Mouse (Mus musculus) heart, postnatal 36 days (tissue): ENCODE measurements around the gene Lyst. TPM values are rescaled to one million over a fixed set of nuclear protein-coding genes. Genes with fewer than 3 reads are reported as not detected.
A peak's percentile ranks its signal among the peaks of the same experiment; 100 is the strongest.
"Not testable (repeated sequence)": the region's sequence is repeated elsewhere in the genome, so short reads cannot be mapped to it uniquely, and the experiment has no call there.

Experiments used
- DNase-seq, 2 experiments: peaks; one replicate each; pipeline ENCODE4 v3.0.0; 2021 to 2022
- intact Hi-C: fragments of 180-260 bp; cut with DNase I; formaldehyde crosslinking; loops from one replicate; pipeline ENCODE4 v1.15.1; 2025
- total RNA-seq, 2 experiments: library from RNA; stranded (reverse); gene quantifications; 2 replicates each; pipeline ENCODE4 v1.2.3; 2021

Gene Lyst
- total RNA-seq, 2 experiments from 2014 or later, result 7.4 to 13.1 TPM

DNA sequence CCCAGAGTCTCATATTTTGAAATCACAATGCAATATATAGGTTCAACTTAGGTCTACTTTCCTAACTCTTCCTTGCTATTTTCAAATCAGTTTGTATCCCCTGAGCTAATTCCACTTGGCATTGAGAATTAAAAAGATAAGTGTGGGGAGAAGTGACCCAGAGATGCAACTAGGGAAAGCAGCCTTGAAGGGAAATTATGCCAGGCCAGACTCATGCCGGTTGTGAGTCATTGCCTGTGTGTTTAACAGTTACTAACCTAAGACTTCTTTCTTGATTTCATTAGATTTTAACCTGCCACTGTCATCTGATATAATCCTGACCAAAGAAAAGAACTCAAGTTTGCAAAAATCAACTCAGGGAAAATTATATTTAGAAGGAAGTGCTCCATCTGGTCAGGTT is 43.5 kb downstream of the Lyst start:
- intact Hi-C loops, result no loop called here
- no peak for DNase-seq

- intact Hi-C loops, result no loop called here
- DNase-seq, result no peak
Observed at GRCm38 (mm10) chr13:13634706-13635105, 44.5 kb downstream of the Lyst start.

GRCm38 (mm10) chr13:13635224-13635623 is 45.0 kb downstream of the Lyst start:
- intact Hi-C loops, result no loop called here
- DNase-seq, result no peak

- intact Hi-C loops, result no loop called here
- no peak for DNase-seq
Observed at GRCm38 (mm10) chr13:13637577-13637976, 47.4 kb downstream of the Lyst start.

DNA sequence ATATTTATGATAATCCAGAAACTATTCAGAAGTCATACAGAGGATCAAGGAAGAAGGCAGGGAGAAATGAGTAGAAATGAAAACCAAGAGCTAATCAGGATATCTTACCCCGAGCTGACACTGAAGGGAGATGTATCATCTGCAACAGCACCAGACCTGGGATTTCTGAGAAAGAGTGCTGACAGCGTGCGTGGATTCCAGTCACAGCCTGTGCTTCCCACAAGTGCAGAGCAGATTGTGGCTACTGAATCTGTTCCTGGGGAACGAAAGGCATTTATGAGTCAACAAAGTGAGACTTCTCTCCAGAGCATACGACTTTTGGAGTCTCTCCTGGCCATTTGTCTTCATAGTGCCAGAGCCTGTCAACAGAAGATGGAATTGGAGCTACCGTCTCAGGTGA is 47.8 kb downstream of the Lyst start:
- intact Hi-C loops, result no loop called here
- no peak for DNase-seq

DNA sequence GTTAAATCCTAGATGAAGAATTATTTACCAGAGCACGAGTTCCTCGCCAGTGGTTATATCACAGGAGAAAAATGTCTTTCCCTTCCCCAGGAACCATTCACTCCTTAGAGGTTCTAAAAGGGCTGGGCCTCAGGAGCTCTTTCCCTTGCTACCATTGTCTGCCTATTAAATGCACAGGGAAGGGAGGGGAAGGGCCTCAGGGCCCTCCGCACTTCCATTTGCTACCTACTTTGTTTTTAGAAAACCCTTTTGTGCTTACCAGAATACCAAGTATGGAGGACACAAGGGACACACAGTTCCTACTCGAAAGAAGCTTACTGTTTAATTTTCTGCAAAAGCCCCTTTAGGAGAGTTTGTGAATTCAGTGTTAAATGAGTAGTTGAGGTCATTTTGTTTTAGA is 48.5 kb downstream of the Lyst start:
- intact Hi-C loops, result no loop called here
- no peak for DNase-seq

- DNase-seq, result no peak
- intact Hi-C loops, result no loop called here
Observed at GRCm38 (mm10) chr13:13647296-13647695, 57.1 kb downstream of the Lyst start.

- intact Hi-C loops, result no loop called here
- no peak for DNase-seq
Observed at GRCm38 (mm10) chr13:13655453-13655852, 65.3 kb downstream of the Lyst start.

GRCm38 (mm10) chr13:13666103-13666502 is 75.9 kb downstream of the Lyst start:
- intact Hi-C loops, DNase-seq: not testable (repeated sequence)

DNA sequence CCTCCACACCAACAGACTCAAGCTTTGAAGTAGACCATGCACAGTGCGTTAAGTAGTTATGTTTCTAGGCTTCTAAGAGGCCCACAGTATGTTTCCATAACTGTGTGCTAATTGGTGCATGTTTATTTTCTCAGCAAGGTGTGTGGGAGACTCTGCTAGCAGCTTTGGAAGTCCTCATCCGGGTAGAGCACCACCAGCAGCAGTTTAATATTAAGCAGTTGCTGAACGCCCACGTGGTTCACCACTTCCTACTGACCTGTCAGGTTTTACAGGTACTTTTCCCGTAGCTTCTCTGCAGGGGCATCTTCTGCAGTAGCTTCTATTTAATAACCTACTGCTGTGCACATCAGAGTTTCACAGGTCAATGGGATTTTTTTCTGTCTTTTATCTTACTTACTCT is 80.5 kb downstream of the Lyst start:
- intact Hi-C loops, result no loop called here
- no peak for DNase-seq

GRCm38 (mm10) chr13:13671585-13672328 is 81.6 kb downstream of the Lyst start:
- intact Hi-C loops, result no loop called here
- no peak for DNase-seq

DNA sequence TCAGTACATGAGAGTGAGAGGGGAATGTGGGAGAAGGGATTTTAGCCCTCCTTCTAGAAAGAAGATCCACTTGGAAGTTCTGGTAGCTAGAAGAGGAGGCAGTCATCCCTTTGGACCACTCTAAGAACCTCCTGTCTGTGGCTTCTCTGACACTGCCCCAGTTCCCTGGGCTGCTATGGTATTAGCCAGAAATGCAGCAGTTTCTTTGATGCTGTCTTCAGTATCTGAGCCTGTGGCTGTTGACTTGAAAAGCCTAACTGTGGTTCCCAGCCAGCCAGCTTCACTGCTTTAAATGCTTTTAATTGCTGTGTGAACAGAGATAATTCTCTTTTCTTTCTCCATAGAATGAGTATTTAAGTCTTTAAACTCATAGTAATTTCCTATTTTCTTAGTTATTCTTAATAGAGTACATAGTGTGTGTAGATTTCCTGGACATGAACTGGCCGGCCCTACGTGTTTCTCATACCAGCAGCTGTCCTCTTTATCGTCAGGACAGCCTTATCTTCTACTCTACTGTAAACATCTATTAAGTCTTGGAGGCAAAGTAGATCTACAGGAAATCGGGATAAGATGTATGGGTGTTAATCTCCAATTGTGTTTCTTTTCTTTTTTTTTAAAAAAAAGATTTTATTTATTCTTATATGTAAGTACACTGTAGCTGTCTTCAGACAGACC is 84.6 kb downstream of the Lyst start:
- intact Hi-C loops, result no loop called here
- DNase-seq, result no peak

GRCm38 (mm10) chr13:13677871-13678270 is 87.7 kb downstream of the Lyst start:
- no peak for DNase-seq
- intact Hi-C loops, result no loop called here

DNA sequence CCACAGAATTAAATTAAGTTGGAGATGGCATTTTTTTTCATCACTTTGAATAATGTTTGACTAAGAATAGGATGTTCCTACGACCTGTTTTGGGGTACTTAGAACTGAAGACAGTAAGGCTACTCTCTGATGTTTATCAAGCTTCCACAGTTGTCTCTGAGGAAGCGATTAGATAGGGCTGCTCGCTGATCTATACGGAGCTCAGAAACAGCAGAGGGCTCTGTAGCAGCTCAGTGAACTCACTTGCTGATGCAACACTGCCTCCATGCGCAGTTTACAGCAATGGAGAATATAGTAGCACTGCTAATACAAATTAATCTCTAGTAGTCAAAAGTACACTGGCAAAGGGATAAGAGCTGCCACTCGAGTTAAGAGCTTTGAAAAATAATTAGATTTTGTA is 91.4 kb downstream of the Lyst start:
- intact Hi-C loops, result no loop called here
- no peak for DNase-seq

GRCm38 (mm10) chr13:13703476-13703875 is 113.3 kb downstream of the Lyst start:
- intact Hi-C loops, result no loop called here
- no peak for DNase-seq

- intact Hi-C loops, DNase-seq: not testable (repeated sequence)
Observed at GRCm38 (mm10) chr13:13721435-13721834, 131.2 kb downstream of the Lyst start.

DNA sequence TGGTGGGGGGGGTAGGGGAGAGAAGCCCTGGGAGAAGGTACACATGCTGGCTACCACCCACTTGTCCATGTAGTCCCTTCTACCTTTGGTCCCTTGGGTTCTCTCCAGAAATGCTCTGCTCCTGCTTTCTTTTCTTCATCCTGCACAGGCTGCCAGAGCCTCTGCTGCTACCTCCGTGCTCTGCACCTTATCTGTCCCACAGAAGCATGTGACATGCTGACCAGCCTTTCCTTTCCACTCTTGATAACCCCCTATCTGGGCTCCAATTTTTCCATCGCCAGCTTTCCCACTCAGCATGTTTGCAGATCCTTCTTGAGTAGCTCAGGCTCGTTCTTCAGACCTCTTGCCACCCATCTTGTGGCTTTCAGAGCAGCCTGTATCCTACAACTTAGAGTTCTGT is 133.1 kb downstream of the Lyst start:
- intact Hi-C loops, result no loop called here
- no peak for DNase-seq

- intact Hi-C loops, result no loop called here
- DNase-seq, result no peak
Observed at GRCm38 (mm10) chr13:13723786-13724185, 133.6 kb downstream of the Lyst start.

GRCm38 (mm10) chr13:13739232-13739631 is 149.0 kb downstream of the Lyst start:
- intact Hi-C loops, result no loop called here
- DNase-seq, result no peak

DNA sequence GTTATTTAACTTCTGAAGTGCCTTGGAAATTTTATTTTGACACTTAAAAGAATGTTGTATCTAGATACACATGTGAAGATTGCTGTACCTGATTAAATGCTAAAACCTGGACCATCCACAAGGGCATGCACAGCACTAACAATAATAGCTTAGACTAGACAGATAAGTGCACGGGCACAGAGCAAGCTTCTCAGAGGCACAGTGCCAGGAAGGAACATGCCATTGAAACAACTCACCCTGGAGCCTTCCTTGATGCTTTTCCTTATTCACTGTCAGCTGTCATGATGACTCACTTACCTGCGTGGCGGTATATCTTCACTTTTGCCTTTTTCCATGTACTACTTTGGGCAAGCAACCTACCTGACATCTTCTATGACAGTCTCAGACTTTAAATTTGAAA is 155.7 kb downstream of the Lyst start:
- intact Hi-C loops, result no loop called here
- DNase-seq, result no peak

DNA sequence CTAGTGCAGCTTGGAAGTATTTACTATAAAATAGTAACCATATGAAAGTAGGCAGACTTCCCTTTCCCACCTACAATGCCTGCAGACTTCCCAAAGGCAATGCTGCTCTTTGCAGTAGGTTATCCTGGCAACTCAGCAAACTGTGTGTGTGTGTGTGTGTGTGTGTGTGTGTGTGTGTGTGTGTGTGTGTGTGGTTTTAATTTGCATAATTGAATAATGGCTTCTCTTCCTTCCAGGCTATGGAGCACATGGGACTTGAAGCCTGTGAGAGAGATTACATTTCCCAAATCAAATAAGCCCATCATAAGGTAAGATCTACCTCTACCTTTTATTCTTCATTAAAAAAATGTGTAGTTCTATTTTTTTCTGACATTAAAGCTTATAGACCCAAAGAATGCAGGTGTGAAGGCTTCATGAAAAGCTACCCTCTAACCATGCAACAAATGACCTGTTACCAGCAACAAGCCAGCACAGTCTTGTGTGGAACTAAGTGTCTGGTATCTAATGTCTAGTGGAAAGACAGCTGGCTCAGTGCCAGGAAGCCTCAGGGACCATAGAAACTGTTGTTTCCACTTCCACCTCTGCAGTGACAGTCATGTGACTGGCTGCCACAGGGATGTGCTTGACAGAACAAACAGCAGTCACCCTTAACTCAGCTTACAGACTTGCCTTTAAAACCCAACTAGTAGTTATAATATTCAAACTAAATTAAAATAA is 185.7 kb downstream of the Lyst start:
- DNase-seq, result peak in 1 of 2 experiments; percentile 14

DNA sequence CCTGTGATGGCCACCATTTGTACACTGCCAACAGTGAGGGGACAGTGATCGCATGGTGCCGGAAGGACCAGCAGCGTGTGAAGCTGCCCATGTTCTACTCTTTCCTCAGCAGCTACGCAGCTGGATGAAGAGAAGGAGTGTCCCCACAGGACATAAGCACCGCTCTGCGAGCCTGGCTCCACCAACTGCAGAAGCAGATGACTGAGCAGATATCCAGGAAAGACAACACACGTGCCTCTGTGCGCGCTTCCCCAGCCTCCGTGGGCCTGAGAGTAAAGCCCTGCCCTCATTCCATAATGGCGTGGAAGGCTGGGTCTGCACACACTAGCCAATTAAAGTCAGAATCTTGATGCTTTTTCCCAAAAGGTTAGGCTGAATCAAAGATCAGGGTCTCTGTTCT is 186.9 kb downstream of the Lyst start:
- no peak for DNase-seq
- intact Hi-C loops, result no loop called here

More for the DNA sequence above, 185.7 kb downstream of the Lyst start:
- intact Hi-C loops, result no loop called here
